Mouse (Mus musculus): ENCODE results near the gene Meis2. TPM values are rescaled to one million over a fixed set of nuclear protein-coding genes. Genes with fewer than 3 reads are reported as not detected.

The Meis2 gene
- total RNA-seq, 1 experiment from 2014 or later = not detected

DNA sequence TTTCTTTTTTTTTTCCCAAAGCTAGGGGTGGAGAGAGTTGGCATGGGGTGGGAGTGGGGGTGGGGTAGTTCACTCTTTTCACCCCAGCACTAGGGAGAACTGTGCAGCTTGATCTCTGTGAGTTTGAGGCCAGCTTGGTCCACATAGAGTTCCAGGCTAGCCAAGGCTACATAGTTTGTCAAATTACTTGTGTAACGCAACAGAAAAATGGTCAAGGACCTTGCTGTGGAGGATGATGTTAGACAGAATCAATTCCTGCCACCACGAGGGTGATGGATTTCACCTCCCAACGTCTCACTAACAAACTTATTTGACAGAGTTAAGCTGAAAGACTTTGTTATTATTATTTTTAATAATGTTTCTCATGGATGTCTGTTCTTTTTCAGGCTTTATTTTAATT lies 139.9 kb downstream of the Meis2 start:
- no peak for ATAC-seq (ENCODE audit: extremely low read depth, insufficient number of reproducible peaks, low FRiP score, poor library complexity, severe bottlenecking)

DNA sequence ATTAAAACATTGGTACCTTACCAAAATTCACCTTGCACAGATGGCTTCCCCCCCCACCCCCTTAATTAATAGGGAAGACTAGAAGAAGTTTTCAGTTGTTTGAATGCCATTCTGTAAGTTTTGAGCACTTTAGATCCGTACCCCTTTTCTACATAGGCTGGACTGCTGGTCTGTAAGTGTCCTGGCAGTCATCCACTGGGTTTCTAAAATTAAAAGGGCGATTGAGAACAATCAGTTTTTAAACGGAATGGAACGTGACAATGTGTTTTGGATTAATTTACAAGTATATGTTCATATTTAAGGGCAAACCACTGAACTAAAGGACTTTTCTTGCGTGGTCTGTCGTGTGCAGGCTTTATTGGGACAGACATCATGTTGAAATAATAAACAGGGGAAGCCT lies 141.2 kb downstream of the Meis2 start:
- ATAC-seq (ENCODE audit: extremely low read depth, insufficient number of reproducible peaks, low FRiP score, poor library complexity, severe bottlenecking) = no peak

DNA sequence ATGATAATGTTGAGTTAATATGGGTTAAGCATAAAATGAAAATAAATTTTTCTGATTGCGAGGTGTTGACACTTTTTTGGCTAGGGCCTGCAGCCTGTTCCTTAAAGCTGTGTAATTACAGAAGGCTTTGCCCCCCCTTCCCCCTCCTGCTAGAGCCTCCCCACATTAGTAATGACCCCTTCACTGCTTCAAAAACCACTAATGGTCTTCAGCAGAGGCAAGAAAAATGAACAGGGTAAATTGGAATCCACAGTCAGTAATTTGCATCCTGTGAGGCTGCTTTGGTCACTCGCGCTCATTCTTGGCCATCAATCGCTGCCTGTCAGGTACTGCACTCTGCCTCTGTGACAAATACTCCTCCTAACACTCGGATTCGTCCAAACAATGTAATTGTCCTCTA lies 142.4 kb downstream of the Meis2 start:
- ATAC-seq (ENCODE audit: extremely low read depth, insufficient number of reproducible peaks, low FRiP score, poor library complexity, severe bottlenecking) = no peak

DNA sequence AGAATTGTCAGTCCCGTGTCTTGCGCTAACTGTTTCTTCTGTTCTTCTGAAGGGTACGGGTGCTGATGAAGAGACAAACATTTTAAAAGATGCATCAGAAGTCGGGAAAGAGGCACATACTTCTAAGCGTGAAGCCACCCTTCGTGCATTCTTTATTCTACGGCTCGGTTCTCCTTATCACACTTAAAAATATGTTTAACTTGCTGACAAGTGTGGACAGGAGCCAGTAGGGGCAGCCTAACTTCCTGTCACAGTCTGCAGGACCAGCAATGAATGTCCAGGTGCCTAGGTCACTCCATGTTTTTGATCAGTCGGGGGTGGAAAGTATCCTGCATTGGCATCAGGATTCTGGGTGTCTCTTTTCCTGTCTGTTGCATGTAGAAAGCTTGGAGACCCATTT lies 144.0 kb downstream of the Meis2 start:
- no peak for ATAC-seq (ENCODE audit: extremely low read depth, insufficient number of reproducible peaks, low FRiP score, poor library complexity, severe bottlenecking)

DNA sequence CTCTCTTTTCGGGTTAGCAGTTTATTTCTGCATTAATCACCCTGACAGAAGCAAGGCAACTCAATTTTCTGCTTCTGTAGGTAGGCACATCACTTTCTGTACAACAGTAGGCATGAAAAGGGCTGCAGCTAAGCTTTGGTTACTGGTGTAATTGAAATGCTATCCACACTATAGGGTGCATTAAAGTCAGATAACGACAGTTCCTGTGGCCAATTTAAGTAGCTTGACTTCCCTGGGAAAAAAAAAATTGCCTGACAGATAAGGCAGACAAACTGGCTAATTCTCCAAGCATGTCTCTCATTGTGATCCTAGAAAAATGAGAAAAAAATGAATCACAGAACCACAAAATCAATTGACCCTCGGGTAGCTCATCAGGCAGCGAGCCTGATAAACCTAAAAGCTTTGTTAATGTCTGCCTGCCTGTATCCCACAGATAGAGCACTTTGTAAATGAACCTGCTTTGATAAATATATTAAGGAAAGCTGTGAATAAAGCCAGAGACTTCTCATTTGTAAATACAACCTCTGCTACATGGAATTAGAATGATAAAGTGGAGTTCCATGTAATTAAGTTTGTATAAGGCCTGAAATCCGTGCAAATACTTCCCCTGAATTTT lies 145.2 kb downstream of the Meis2 start:
- no peak for ATAC-seq (ENCODE audit: extremely low read depth, insufficient number of reproducible peaks, low FRiP score, poor library complexity, severe bottlenecking)

DNA sequence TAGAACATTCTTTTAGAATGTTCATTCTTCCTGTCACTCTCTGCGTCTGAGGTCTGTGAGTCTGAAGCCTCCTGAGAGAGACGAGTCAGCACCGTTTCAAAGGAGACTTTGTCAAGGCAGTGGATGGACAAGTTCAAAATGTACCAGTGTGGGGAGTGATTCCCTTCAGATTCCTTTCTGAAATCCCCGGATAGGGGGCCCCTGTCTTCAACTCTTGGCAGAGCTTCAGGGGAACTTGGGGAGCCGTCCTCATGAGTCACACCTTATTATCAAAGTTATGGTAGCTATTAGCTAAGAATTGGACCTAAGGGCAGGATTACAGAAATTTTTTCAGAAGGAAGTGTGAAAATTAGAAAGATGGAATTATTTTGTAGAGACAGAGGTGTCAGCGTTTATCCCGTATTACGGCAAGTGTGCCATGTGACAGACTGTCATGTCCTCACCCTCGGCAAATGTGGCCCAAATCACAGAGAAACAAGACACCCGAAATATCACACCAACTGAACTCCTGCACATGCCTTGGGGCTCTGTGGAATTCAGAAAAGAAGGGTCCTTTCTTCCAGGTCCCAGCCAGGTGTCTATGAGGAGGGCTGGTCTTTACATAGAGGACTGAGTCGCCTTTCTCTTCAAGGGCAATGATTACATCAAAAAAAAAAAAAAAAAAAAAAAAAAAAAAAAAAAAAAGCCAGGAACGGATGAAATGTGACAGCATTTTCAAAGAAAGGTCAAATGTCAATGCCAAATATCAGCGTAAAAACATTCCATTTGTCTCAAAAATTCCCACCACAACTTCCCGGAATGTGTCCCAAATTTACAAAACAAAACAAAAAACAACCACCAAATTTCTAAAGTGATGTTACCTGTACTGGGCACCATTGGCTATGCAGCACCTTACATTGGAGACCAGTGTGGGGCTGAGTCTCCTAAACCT lies 146.2 kb downstream of the Meis2 start:
- no peak for ATAC-seq (ENCODE audit: extremely low read depth, insufficient number of reproducible peaks, low FRiP score, poor library complexity, severe bottlenecking)

DNA sequence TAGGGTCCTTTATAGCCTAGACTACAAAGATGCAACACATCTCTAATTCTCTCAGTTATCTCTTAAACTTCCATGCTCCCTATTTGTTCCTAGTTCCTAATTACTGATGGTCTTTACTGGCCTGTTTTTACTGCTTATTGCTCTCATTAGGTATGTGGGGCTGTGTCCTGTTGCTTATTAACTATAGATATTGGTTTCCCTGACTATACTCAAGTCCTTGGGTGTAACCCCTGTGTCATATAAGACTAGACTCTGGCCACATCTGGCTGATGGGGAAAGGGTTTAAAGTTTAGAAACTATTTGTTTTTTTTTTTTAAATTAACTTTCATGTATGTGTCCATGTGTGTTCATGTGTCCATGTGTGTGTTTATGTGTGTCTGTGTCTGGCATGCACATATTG lies 147.1 kb downstream of the Meis2 start:
- no peak for ATAC-seq (ENCODE audit: extremely low read depth, insufficient number of reproducible peaks, low FRiP score, poor library complexity, severe bottlenecking)

DNA sequence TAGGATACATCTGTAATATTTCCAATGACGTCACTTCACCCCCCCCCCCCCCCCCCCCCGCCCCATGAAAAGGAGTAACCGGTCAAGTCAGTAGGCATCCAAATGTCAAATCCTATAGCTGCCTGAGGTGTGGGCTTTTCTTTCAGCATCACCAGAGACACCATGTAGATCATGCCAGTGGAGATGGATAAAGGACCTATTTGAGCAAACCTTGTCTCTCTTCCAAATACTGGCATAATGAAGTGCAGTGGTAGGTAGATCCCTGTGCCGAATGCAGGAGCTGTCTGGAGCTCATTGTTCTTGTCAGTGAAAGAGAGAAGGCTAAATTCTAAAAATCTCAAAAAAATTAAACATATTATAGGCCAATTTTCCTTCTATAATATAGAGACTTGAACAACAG lies 151.1 kb downstream of the Meis2 start:
- no peak for ATAC-seq (ENCODE audit: extremely low read depth, insufficient number of reproducible peaks, low FRiP score, poor library complexity, severe bottlenecking)

DNA sequence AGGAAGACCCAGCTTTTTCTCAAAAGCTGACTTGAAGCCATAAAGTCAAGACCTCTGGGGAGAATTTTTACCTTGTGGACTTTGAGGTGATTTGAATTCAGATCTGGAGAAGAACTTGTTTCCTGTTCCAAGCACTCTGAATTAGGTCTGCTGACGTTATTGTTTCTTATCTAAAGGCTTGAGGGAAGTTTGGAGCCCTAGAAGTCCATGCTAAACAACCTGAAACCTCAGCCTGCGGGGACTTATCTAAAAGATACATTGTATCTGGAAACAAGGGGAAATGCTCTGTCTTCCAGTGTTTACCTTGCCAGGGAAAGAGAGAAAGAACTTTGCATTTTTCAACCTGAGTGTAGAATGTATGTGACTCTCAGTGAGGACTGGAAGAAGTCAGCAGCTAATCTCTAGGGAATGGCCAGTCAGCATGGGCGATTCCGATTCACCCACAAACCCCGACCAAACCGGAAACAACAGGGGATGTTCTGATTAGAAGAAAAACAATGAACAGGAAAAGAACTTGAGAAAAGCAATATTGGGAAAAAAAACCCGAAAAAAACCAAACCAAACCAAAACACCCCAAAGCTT lies 152.6 kb downstream of the Meis2 start:
- ATAC-seq (ENCODE audit: extremely low read depth, insufficient number of reproducible peaks, low FRiP score, poor library complexity, severe bottlenecking) = no peak

DNA sequence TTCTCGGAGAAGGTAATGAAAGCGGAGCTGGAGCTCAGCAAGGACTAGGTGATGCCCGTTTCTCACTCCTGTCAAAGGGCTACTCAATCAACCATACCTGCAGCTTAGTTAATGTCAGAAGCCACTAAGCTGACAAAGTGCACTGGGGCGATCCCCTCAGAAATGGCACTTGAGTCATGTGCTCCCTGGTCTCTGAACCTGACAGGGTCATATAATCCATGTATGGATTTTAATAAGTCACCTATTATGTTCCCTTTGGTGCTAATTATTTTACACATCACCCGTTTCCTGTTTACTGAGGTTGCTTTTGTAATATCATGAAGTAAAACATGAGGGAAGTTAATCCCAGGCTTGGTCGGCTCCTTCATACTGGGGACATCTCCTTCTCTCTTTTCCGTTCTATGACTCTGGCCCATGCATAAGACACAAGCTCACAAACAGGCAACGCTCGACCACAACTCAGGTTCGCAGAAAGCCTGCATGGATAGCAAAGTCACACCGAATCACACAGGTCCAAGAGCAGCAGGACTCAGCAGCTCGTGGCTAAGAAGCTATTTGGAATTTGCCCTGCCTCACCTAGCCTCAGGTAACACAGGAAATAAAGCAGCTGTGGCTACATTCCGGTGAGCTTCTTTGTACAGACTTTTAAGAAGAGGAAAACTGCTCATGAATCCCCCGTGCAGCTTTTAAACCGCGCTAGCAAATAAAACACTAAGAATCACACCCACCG lies 153.6 kb downstream of the Meis2 start:
- no peak for ATAC-seq (ENCODE audit: extremely low read depth, insufficient number of reproducible peaks, low FRiP score, poor library complexity, severe bottlenecking)

DNA sequence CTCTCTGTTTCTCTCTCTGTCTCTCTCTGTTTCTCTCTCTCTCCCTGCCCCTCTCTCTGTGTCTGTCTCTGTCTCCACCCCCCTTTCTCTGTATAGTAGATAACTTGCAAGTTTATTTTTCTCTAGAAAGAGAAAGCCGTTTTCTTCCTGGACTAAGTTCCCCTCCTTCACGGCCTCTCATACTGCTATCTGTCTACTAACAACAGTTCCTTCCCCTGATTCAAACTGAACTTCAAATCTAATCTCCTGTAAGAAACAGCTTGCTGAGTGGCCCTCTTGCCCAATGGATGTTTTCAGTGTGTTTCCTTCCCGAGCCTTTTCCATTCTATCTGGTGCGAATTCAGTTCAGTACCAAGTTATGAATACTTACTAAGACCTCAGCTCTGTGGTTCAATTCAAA lies 155.4 kb downstream of the Meis2 start:
- no peak for ATAC-seq (ENCODE audit: extremely low read depth, insufficient number of reproducible peaks, low FRiP score, poor library complexity, severe bottlenecking)

DNA sequence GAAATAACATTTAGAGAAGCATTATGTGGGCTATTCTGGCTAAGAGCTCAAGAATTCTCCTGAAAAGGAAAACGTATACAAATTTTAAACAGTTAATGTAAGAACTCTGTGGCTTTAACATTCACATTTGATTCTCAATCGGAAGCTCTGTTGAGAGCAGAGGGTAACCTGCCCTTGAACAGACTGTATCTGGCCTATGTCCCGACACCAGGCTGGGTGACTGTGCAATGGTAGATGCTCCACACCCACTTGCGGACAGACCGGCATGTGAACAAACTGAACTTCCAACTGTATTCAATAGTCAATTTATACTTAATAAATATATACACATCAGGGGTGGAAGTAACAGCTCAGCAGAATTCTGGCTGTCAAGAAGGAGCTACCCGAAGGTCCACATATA lies 164.6 kb downstream of the Meis2 start:
- ATAC-seq (ENCODE audit: extremely low read depth, insufficient number of reproducible peaks, low FRiP score, poor library complexity, severe bottlenecking) = no peak

DNA sequence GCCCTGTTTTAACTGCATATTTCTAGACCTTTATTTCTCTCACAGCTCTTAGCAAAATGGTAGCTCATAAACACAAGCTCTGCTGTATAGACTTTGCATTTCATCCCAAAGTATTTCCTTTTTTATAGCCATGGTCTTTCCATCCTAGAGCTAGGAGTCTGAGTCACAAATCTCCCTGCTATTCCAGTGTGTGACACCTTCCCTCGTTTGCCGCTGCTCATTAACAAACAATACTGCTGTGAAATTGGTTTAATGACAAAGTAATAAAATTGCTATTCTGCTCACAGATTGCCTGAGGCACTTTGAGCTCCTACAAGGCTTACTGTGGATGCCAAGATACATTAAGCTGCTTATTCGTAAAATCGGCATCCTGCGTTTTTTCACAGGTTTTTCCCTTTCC lies 168.1 kb downstream of the Meis2 start:
- no peak for ATAC-seq (ENCODE audit: extremely low read depth, insufficient number of reproducible peaks, low FRiP score, poor library complexity, severe bottlenecking)

DNA sequence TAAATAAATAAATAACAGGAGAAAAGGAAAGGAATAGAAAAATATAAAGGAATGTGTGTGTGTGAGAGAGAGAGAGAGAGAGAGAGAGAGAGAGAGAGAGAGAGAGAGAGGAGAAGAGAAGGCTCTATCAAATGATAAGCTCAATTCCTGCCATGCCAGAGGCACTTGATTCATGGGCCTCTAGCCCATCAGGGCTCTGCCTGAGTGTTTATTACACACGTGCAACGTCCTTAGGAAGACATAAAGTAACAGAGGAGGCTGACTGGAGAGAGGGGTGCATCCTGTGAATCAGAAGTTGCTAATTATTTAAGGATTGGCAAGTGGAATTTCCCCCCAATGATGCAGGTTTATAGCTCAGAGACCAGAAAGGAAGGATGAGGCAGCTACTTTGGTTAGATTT lies 168.6 kb downstream of the Meis2 start:
- no peak for ATAC-seq (ENCODE audit: extremely low read depth, insufficient number of reproducible peaks, low FRiP score, poor library complexity, severe bottlenecking)

DNA sequence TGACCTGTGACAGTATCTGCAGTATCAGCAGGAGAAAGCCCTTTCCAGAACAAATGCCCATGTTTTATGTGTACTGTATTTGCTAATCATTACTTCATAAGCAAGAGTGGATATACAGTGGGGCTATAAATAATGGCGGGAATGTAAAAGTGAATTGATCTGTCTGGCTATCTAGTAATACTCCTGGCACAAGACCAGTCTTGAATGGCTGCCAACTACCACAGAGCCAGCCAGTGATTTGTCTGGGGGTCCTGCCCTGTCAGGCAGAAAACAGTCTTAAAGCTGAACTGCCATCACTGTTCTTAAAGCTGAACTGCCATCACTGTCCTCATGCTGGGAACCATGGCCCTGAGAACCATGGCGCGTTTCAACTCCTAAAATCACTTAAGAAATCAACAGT lies 169.9 kb downstream of the Meis2 start:
- no peak for ATAC-seq (ENCODE audit: extremely low read depth, insufficient number of reproducible peaks, low FRiP score, poor library complexity, severe bottlenecking)

DNA sequence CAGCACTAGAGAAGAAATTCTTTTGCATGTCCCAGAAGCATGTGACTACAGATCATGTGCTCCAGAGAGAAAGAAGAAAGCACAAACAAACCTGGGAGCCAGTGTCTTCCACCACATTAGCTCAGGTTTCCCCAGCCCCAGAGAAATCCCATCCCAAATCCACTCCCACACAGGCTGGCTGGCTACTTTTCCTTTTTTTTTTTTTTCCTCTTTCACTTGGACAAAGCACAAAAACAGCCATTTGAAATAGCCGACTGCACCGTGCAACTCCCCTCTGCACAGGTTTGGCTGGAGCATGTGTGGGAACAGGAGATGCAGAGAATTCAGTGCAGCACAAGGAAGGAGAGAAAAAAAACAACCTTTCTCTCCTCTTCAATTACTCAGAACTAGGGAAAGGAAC lies 170.4 kb downstream of the Meis2 start:
- no peak for ATAC-seq (ENCODE audit: extremely low read depth, insufficient number of reproducible peaks, low FRiP score, poor library complexity, severe bottlenecking)

DNA sequence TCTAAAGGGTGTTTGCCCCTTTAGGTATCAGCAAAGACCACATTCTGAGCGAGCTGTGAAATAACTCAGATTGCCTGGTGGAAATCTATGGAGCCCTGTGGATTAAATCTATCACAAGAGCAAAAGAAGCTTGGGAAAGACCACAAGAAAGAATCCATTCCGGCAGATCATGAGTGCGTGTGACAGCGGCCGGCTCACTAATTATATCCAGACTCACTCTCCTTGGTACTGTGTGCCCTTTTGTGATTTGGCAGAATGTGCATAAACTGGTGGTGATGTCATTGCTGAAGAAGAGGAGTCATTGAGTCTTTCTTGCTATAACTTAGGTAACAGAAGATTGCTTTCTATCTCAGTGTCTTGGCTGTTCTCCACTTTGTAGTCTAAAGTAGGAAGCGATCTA lies 172.5 kb downstream of the Meis2 start:
- no peak for ATAC-seq (ENCODE audit: extremely low read depth, insufficient number of reproducible peaks, low FRiP score, poor library complexity, severe bottlenecking)

DNA sequence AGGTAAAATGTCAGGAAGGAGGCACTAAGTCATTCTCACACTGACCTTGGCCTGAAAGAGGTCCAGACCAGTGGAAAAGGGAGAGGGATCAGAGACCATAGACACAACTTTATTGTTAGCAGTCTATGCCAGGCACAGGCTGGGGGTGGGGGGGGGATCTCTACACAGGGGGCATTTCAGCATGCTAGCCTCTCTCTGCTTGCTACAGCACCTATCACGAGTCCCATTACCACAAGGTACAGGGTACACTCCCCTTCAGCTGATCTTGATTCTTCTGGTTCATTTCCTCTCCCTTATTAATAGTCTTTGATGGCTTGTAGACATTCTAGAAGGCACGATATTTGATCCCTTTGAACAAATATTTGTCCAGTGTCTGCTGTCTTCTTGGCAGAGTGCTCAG lies 174.9 kb downstream of the Meis2 start:
- ATAC-seq (ENCODE audit: extremely low read depth, insufficient number of reproducible peaks, low FRiP score, poor library complexity, severe bottlenecking) = no peak

DNA sequence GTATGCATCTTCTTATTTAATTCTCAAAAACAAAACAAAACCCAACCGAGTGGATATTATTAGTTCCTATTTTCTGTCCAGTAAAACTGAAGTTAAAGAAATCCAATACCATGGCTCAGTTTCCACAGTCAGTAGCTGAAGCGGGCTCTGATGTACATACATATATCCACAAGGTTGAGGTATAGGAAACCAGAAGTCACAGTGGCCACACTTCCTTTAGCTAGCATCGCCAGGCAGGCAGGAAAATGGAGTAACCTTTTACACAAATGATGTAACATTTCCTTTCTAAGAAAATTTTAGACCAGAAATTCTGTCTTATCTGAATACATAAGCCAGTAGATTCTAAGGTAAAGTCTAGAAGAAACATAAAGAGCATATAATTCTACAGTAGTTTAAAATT lies 175.6 kb downstream of the Meis2 start:
- no peak for ATAC-seq (ENCODE audit: extremely low read depth, insufficient number of reproducible peaks, low FRiP score, poor library complexity, severe bottlenecking)

DNA sequence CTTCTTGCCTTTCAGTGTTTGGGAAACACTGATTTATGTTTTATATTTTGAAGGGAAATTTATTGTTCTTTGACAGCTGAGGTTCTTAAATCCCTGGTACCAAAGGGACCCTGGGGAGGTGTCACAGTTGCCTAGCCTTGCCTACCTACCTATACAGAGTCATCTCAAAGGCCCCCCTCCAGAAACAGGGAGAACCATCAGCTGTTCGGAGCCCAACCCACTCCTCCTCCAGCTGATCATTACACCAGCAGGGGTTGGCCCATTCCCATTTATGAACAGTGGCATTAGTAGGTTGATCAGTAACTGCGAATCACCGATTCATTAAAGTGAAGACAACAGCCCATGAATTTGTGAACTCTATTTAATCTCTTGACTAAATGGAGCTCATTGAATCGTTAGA lies 176.4 kb downstream of the Meis2 start:
- no peak for ATAC-seq (ENCODE audit: extremely low read depth, insufficient number of reproducible peaks, low FRiP score, poor library complexity, severe bottlenecking)
